Mouse (Mus musculus) midbrain, embryonic 11.5 days (tissue): ENCODE data around the gene Gabrg3. TPM values are rescaled to one million over a fixed set of nuclear protein-coding genes. Genes with fewer than 3 reads are reported as not detected.
A peak's percentile ranks its signal among the peaks of the same experiment; 100 is the strongest.

Experiments used
- ATAC-seq: fragments of 200-750 bp; cut with Nextera tagmentation; 2 replicates; pipeline ENCODE4 v1.8.0; 2017; ENCODE audit warnings: moderate TSS enrichment, moderate library complexity; ENCODE audit not compliant: low FRiP score
- DNase-seq: peaks from one replicate; pipeline ENCODE4 v3.0.0; 2015; ENCODE audit warnings: low spot score; ENCODE audit errors: missing footprints
- H3K27ac ChIP-seq: fragments of 300-500 bp; sonication (generic); 2 replicates; pipeline ENCODE4 v1.5.1; 2014; ENCODE audit warnings: low read depth, low read length
- H3K27me3 ChIP-seq: fragments of 300-500 bp; sonication (generic); 2 replicates; pipeline ENCODE4 v1.6.1; 2014; ENCODE audit warnings: mild to moderate bottlenecking, low read length, moderate library complexity, mixed read lengths; ENCODE audit not compliant: control insufficient read depth, insufficient read depth
- H3K36me3 ChIP-seq: fragments of 300-500 bp; sonication (generic); 2 replicates; pipeline ENCODE4 v1.6.1; 2014; ENCODE audit warnings: mild to moderate bottlenecking, low read length, moderate library complexity, mixed read lengths; ENCODE audit not compliant: control insufficient read depth, insufficient read depth
- H3K4me1 ChIP-seq: fragments of 300-500 bp; sonication (generic); 2 replicates; pipeline ENCODE4 v1.6.1; 2014; ENCODE audit warnings: low read length; ENCODE audit not compliant: control insufficient read depth, insufficient read depth
- H3K4me2 ChIP-seq: fragments of 300-500 bp; sonication (generic); 2 replicates; pipeline ENCODE4 v1.6.1; 2014; ENCODE audit warnings: mild to moderate bottlenecking, moderate library complexity
- H3K4me3 ChIP-seq: fragments of 300-500 bp; sonication (generic); 2 replicates; pipeline ENCODE4 v1.5.1; 2014; ENCODE audit warnings: low read depth, low read length
- H3K9ac ChIP-seq: fragments of 300-500 bp; sonication (generic); 2 replicates; pipeline ENCODE4 v1.6.1; 2014; ENCODE audit warnings: low read length
- H3K9me3 ChIP-seq: fragments of 300-500 bp; sonication (generic); 2 replicates; pipeline ENCODE4 v1.6.1; 2016; ENCODE audit warnings: low read length; ENCODE audit not compliant: control insufficient read depth
- WGBS: fragments of 180-500 bp; shearing (Covaris S2); extraction: QIAGEN DNeasy Blood & Tissue Kit; methylation state at CpG from one replicate; pipeline ENCODE4 v1.1.7; 2014; 5-methylcytosine and 5-hydroxymethylcytosine counted together
- polyA plus RNA-seq: library from polyadenylated mRNA; unstranded; fragments of >200 nt; fragmentation: Nextera tagmentation; extraction: Ambion mirVana; gene quantifications from 2 replicates; pipeline ENCODE4 v1.2.1, GENCODE M21; 2014

Gabrg3 gene
- polyA plus RNA-seq, 1 experiment from 2014 or later, result 0.31 TPM

GRCm38 (mm10) chr7:57384112-57384511 lies 2.9 kb downstream of the Gabrg3 start:
- no peak overlapping the region for H3K4me2 ChIP-seq
- no peaks in the 10 kb centered on the region for H3K36me3 ChIP-seq
- H3K4me3 ChIP-seq, result no peak overlapping the region
- peaks cover 4% of the 10 kb centered on the region; the same call in 1 of the 2 replicates for H3K27me3 ChIP-seq
- no peaks in the 10 kb centered on the region for H3K9me3 ChIP-seq
- H3K27ac ChIP-seq, result no peak overlapping the region
- no peaks in the 10 kb centered on the region for H3K4me1 ChIP-seq
- no peak overlapping the region for H3K9ac ChIP-seq
- DNase-seq (peak; percentile 85), ATAC-seq (peak; percentile 49; the same call in 1 of the 2 replicates)
- WGBS, result 37% methylated on average over 4 of the region's 4 CpGs

- Histone ChIP-seq H3K9ac (no peak overlapping the region), H3K27ac (no peak overlapping the region), H3K36me3 (no peaks in the 10 kb centered on the region), H3K9me3 (no peaks in the 10 kb centered on the region), H3K4me2 (no peak overlapping the region), H3K27me3 (no peaks in the 10 kb centered on the region), H3K4me3 (no peak overlapping the region), H3K4me1 (no peaks in the 10 kb centered on the region)
- 80% methylated on average over 5 of the region's 5 CpGs for WGBS
- DNase-seq (no peak), ATAC-seq (no peak)
Observed at GRCm38 (mm10) chr7:57366013-57366390, 21.0 kb downstream of the Gabrg3 start.

GRCm38 (mm10) chr7:57365134-57366012 lies 21.6 kb downstream of the Gabrg3 start:
- no peak overlapping the region for H3K4me2 ChIP-seq
- 82% methylated on average over 5 of the region's 5 CpGs for WGBS
- ATAC-seq (no peak), DNase-seq (no peak)
- H3K9ac ChIP-seq, result no peak overlapping the region
- no peaks in the 10 kb centered on the region for H3K27me3 ChIP-seq
- H3K4me1 ChIP-seq, result no peaks in the 10 kb centered on the region
- H3K36me3 ChIP-seq, result no peaks in the 10 kb centered on the region
- H3K4me3 ChIP-seq, result no peak overlapping the region
- no peaks in the 10 kb centered on the region for H3K9me3 ChIP-seq
- H3K27ac ChIP-seq, result no peak overlapping the region

- Histone ChIP-seq H3K9me3 (no peaks in the 10 kb centered on the region), H3K4me1 (no peaks in the 10 kb centered on the region), H3K4me3 (no peak overlapping the region), H3K4me2 (no peak overlapping the region), H3K27ac (no peak overlapping the region), H3K36me3 (no peaks in the 10 kb centered on the region), H3K9ac (no peak overlapping the region), H3K27me3 (no peaks in the 10 kb centered on the region)
- no peak for ATAC-seq
- WGBS, result 88% methylated on average over 6 of the region's 6 CpGs
- DNase-seq, result no peak
Observed at GRCm38 (mm10) chr7:57363812-57364211, 23.2 kb downstream of the Gabrg3 start.

GRCm38 (mm10) chr7:57357871-57358540 lies 29.0 kb downstream of the Gabrg3 start:
- no peak overlapping the region for H3K4me3 ChIP-seq
- no peaks in the 10 kb centered on the region for H3K36me3 ChIP-seq
- H3K27ac ChIP-seq, result no peak overlapping the region
- WGBS, result 40% methylated on average over 6 of the region's 6 CpGs
- DNase-seq, result no peak
- no peaks in the 10 kb centered on the region for H3K4me1 ChIP-seq
- no peaks in the 10 kb centered on the region for H3K27me3 ChIP-seq
- no peak overlapping the region for H3K9ac ChIP-seq
- no peak for ATAC-seq
- no peaks in the 10 kb centered on the region for H3K9me3 ChIP-seq
- no peak overlapping the region for H3K4me2 ChIP-seq

- H3K27ac ChIP-seq, result no peak overlapping the region
- no peak overlapping the region for H3K4me2 ChIP-seq
- H3K27me3 ChIP-seq, result no peaks in the 10 kb centered on the region
- H3K4me1 ChIP-seq, result no peaks in the 10 kb centered on the region
- H3K9ac ChIP-seq, result no peak overlapping the region
- H3K4me3 ChIP-seq, result no peak overlapping the region
- H3K36me3 ChIP-seq, result no peaks in the 10 kb centered on the region
- ATAC-seq (no peak), DNase-seq (no peak)
- 89% methylated on average over 8 of the region's 8 CpGs for WGBS
- H3K9me3 ChIP-seq, result no peaks in the 10 kb centered on the region
Observed at GRCm38 (mm10) chr7:57356565-57357301, 30.3 kb downstream of the Gabrg3 start.

- Histone ChIP-seq H3K9ac (no peak overlapping the region), H3K4me1 (no peaks in the 10 kb centered on the region), H3K27ac (no peak overlapping the region), H3K27me3 (no peaks in the 10 kb centered on the region), H3K4me3 (no peak overlapping the region), H3K36me3 (no peaks in the 10 kb centered on the region), H3K9me3 (no peaks in the 10 kb centered on the region), H3K4me2 (no peak overlapping the region)
- no peak for ATAC-seq
- no peak for DNase-seq
- 79% methylated on average over 1 of the region's 1 CpGs for WGBS
Observed at GRCm38 (mm10) chr7:57348774-57349173, 38.2 kb downstream of the Gabrg3 start.

GRCm38 (mm10) chr7:57341910-57342309 lies 45.1 kb downstream of the Gabrg3 start:
- no peaks in the 10 kb centered on the region for H3K36me3 ChIP-seq
- no peaks in the 10 kb centered on the region for H3K9me3 ChIP-seq
- WGBS, result 71% methylated on average over 8 of the region's 8 CpGs
- no peak overlapping the region for H3K4me3 ChIP-seq
- no peak overlapping the region for H3K4me2 ChIP-seq
- no peak overlapping the region for H3K9ac ChIP-seq
- H3K4me1 ChIP-seq, result no peaks in the 10 kb centered on the region
- no peaks in the 10 kb centered on the region for H3K27me3 ChIP-seq
- H3K27ac ChIP-seq, result no peak overlapping the region
- ATAC-seq (no peak), DNase-seq (peak; percentile 80)

- ATAC-seq, result no peak
- H3K4me2 ChIP-seq, result no peak overlapping the region
- WGBS, result 87% methylated on average over 3 of the region's 3 CpGs
- no peak overlapping the region for H3K27ac ChIP-seq
- DNase-seq, result no peak
- H3K9me3 ChIP-seq, result no peaks in the 10 kb centered on the region
- no peaks in the 10 kb centered on the region for H3K27me3 ChIP-seq
- no peaks in the 10 kb centered on the region for H3K4me1 ChIP-seq
- no peak overlapping the region for H3K9ac ChIP-seq
- no peak overlapping the region for H3K4me3 ChIP-seq
- H3K36me3 ChIP-seq, result no peaks in the 10 kb centered on the region
Observed at GRCm38 (mm10) chr7:57331211-57331610, 55.8 kb downstream of the Gabrg3 start.
